Mouse (Mus musculus) liver, adult 10 weeks (tissue): ENCODE results near the gene Fam83f. TPM values are rescaled to one million over a fixed set of nuclear protein-coding genes. Genes with fewer than 3 reads are reported as not detected.

ENCODE experiments used
- polyA plus RNA-seq: library from polyadenylated mRNA; stranded (reverse); fragments of 350-450 nt; fragmentation: Illumina TruSeq; extraction: RNeasy Lipid Tissue Mini Kit (QIAGEN cat#74804); gene quantifications from one replicate; pipeline ENCODE4 v1.2.3, GENCODE M21; 2014; ENCODE audit warnings: low read depth, low replicate concordance

Gene Fam83f
- polyA plus RNA-seq, result 0.29 TPM

GRCm38 (mm10) chr15:80671295-80672252, at the start of gene Fam83f:
Fam83f (plus strand) TSS chr15:80671847.

GRCm38 (mm10) chr15:80710608-80711363, 39.1 kb downstream of the Fam83f start, which contains the start of gene Tnrc6b:
Tnrc6b (plus strand) TSS chr15:80711313.

Other genes with a start within 250 kb of the Fam83f start
- not detected for gene Enthd1, start 106.7 kb upstream of the Fam83f start, polyA plus RNA-seq
- 0.29 TPM for gene Grap2, start 99.3 kb upstream of the Fam83f start, polyA plus RNA-seq
- 8.4 TPM for gene Tnrc6b, start 39.5 kb downstream of the Fam83f start, polyA plus RNA-seq